Mouse (Mus musculus) lung, embryonic 16.5 days (tissue): Measurements from ENCODE around the gene Dglucy. TPM values are rescaled to one million over a fixed set of nuclear protein-coding genes. Genes with fewer than 3 reads are reported as not detected.

Source experiments
- ATAC-seq: fragments of 200-750 bp; cut with Nextera tagmentation; 2 replicates; pipeline ENCODE4 v1.8.0; 2017; ENCODE audit warnings: low read depth, mild to moderate bottlenecking, moderate library complexity
- H3K27ac ChIP-seq: fragments of 300-500 bp; sonication (generic); 2 replicates; pipeline ENCODE4 v1.5.1; 2014; ENCODE audit warnings: mild to moderate bottlenecking, control low read depth, low read length
- H3K27me3 ChIP-seq: fragments of 300-500 bp; sonication (generic); 2 replicates; pipeline ENCODE4 v1.6.1; 2014; ENCODE audit warnings: low read depth, low read length, mixed read lengths; ENCODE audit not compliant: control insufficient read depth, insufficient read depth
- H3K36me3 ChIP-seq: fragments of 300-500 bp; sonication (generic); 2 replicates; pipeline ENCODE4 v1.6.1; 2014; ENCODE audit warnings: low read length; ENCODE audit not compliant: control insufficient read depth, insufficient read depth
- H3K4me1 ChIP-seq: fragments of 300-500 bp; sonication (generic); replicated peaks from 2 replicates; pipeline ENCODE4 v1.6.1; 2014; ENCODE audit warnings: low read length, mixed read lengths; ENCODE audit not compliant: control insufficient read depth, insufficient read depth
- H3K4me2 ChIP-seq: fragments of 300-500 bp; sonication (generic); 2 replicates; pipeline ENCODE4 v1.6.1; 2014; ENCODE audit warnings: low read depth, low read length, control low read depth
- H3K4me3 ChIP-seq: fragments of 300-500 bp; sonication (generic); 2 replicates; pipeline ENCODE4 v1.5.1; 2014; ENCODE audit warnings: mild to moderate bottlenecking, low read length, control low read depth
- H3K9ac ChIP-seq: fragments of 300-500 bp; sonication (generic); 2 replicates; pipeline ENCODE4 v1.6.1; 2014; ENCODE audit warnings: low read length, control low read depth
- H3K9me3 ChIP-seq: fragments of 300-500 bp; sonication (generic); 2 replicates; pipeline ENCODE4 v1.6.1; 2016; ENCODE audit warnings: low read length; ENCODE audit not compliant: control insufficient read depth
- WGBS: fragments of 180-500 bp; shearing (Covaris S2); extraction: QIAGEN DNeasy Blood & Tissue Kit; methylation state at CpG from one replicate; pipeline ENCODE4 v1.1.7; 2014; 5-methylcytosine and 5-hydroxymethylcytosine counted together
- polyA plus RNA-seq: library from polyadenylated mRNA; unstranded; fragments of >200 nt; fragmentation: Nextera tagmentation; extraction: Ambion mirVana; gene quantifications from 2 replicates; pipeline ENCODE4 v1.2.1, GENCODE M21; 2015

Gene Dglucy
- polyA plus RNA-seq, 1 experiment from 2014 or later: 5.7 TPM

GRCm38 (mm10) chr12:100757427-100757826, 21.4 kb upstream of the Dglucy start:
- Histone ChIP-seq H3K27ac (no peak overlapping the region), H3K4me1 (no peaks in the 10 kb centered on the region), H3K9ac (no peak overlapping the region), H3K4me3 (no peak overlapping the region), H3K4me2 (no peak overlapping the region), H3K27me3 (no peaks in the 10 kb centered on the region), H3K36me3 (no peaks in the 10 kb centered on the region), H3K9me3 (no peaks in the 10 kb centered on the region)
- 46% methylated on average over 4 of the region's 4 CpGs for WGBS
- no peak for ATAC-seq

GRCm38 (mm10) chr12:100762663-100763425, 16.0 kb upstream of the Dglucy start:
- Histone ChIP-seq H3K4me1 (no peaks in the 10 kb centered on the region), H3K27ac (no peak overlapping the region), H3K27me3 (no peaks in the 10 kb centered on the region), H3K4me3 (no peak overlapping the region), H3K4me2 (no peak overlapping the region), H3K9me3 (no peaks in the 10 kb centered on the region), H3K36me3 (no peaks in the 10 kb centered on the region), H3K9ac (no peak overlapping the region)
- 48% methylated on average over 11 of the region's 11 CpGs for WGBS
- no peak for ATAC-seq

- Histone ChIP-seq H3K27ac (0 out of 2 replicates have a peak overlapping the region, but pooled peaks have one; percentile 9), H3K4me2 (no peak overlapping the region), H3K9me3 (no peaks in the 10 kb centered on the region), H3K27me3 (no peaks in the 10 kb centered on the region), H3K9ac (no peak overlapping the region), H3K4me1 (no peaks in the 10 kb centered on the region), H3K4me3 (no peak overlapping the region), H3K36me3 (no peaks in the 10 kb centered on the region)
- WGBS: 39% methylated on average over 13 of the region's 13 CpGs
- no peak for ATAC-seq
These were observed 14.4 kb upstream of the Dglucy start for GRCm38 (mm10) chr12:100764329-100765018.

- Histone ChIP-seq H3K36me3 (no peaks in the 10 kb centered on the region), H3K27me3 (no peaks in the 10 kb centered on the region), H3K27ac (no peak overlapping the region), H3K4me1 (peaks cover 6% of the 10 kb centered on the region; the same call in 1 of the 2 replicates), H3K9ac (no peak overlapping the region), H3K4me2 (no peak overlapping the region), H3K9me3 (no peaks in the 10 kb centered on the region), H3K4me3 (no peak overlapping the region)
- no peak for ATAC-seq
- 88% methylated on average over 6 of the region's 6 CpGs for WGBS
These were observed 9.0 kb upstream of the Dglucy start for GRCm38 (mm10) chr12:100769871-100770270.

GRCm38 (mm10) chr12:100770765-100771164, 8.1 kb upstream of the Dglucy start:
- Histone ChIP-seq H3K27ac (no peak overlapping the region), H3K4me1 (peaks cover 6% of the 10 kb centered on the region; the same call in 1 of the 2 replicates), H3K36me3 (no peaks in the 10 kb centered on the region), H3K27me3 (no peaks in the 10 kb centered on the region), H3K4me2 (no peak overlapping the region), H3K4me3 (no peak overlapping the region), H3K9me3 (no peaks in the 10 kb centered on the region), H3K9ac (no peak overlapping the region)
- 64% methylated on average over 3 of the region's 3 CpGs for WGBS
- ATAC-seq: no peak

GRCm38 (mm10) chr12:100772230-100772984, 6.5 kb upstream of the Dglucy start:
- H3K36me3 ChIP-seq: no peaks in the 10 kb centered on the region
- WGBS: 13% methylated on average over 7 of the region's 7 CpGs
- H3K4me1 ChIP-seq: peaks cover 6% of the 10 kb centered on the region; the same call in 1 of the 2 replicates
- peak; percentile 69 for ATAC-seq
- no peaks in the 10 kb centered on the region for H3K27me3 ChIP-seq
- no peak overlapping the region for H3K27ac ChIP-seq
- H3K9me3 ChIP-seq: no peaks in the 10 kb centered on the region
- H3K4me2 ChIP-seq: no peak overlapping the region
- no peak overlapping the region for H3K9ac ChIP-seq
- H3K4me3 ChIP-seq: no peak overlapping the region

- peaks cover 16% of the 10 kb centered on the region for H3K4me1 ChIP-seq
- H3K27ac ChIP-seq: no peak overlapping the region
- ATAC-seq: no peak
- 68% methylated on average over 7 of the region's 7 CpGs for WGBS
- H3K9me3 ChIP-seq: no peaks in the 10 kb centered on the region
- H3K4me3 ChIP-seq: no peak overlapping the region
- H3K4me2 ChIP-seq: no peak overlapping the region
- H3K27me3 ChIP-seq: no peaks in the 10 kb centered on the region
- H3K36me3 ChIP-seq: no peaks in the 10 kb centered on the region
- no peak overlapping the region for H3K9ac ChIP-seq
These were observed 4.1 kb upstream of the Dglucy start for GRCm38 (mm10) chr12:100774756-100775155.

- H3K9ac ChIP-seq: no peak overlapping the region
- H3K27ac ChIP-seq: no peak overlapping the region
- no peak overlapping the region for H3K4me2 ChIP-seq
- H3K4me1 ChIP-seq: peaks cover 19% of the 10 kb centered on the region
- ATAC-seq: no peak
- no peaks in the 10 kb centered on the region for H3K36me3 ChIP-seq
- H3K4me3 ChIP-seq: no peak overlapping the region
- no peaks in the 10 kb centered on the region for H3K27me3 ChIP-seq
- H3K9me3 ChIP-seq: no peaks in the 10 kb centered on the region
These were observed 3.6 kb upstream of the Dglucy start for GRCm38 (mm10) chr12:100775291-100775690.
